ENCODE assay signal across 7 mouse cellular contexts in genomic region chr11:22002062-22002782, GRCm38 (mm10). TPM values are rescaled to one million over a fixed set of nuclear protein-coding genes. Genes with fewer than 3 reads are reported as not detected.
DNase-seq lines count a peak whose midpoint lies in the region; ATAC-seq and TF ChIP-seq lines count a peak whose summit lies in the region.

No protein-coding gene starts in this region.

- H3K27ac ChIP-seq in embryonic facial prominence, embryonic 12.5 days: peak overlapping the region; percentile 81
- no peak overlapping the region for H3K27ac ChIP-seq in liver, embryonic 16.5 days (ENCODE audit: low read length)
- H3K27ac ChIP-seq in stomach, postnatal 0 days (replicated peaks): no peak overlapping the region

- TF ChIP-seq CTCF in stomach, postnatal 0 days (IDR thresholded peaks at IDR 0.05; ENCODE audit: low read depth): no peak

- no peaks in the 10 kb centered on the region for H3K36me3 ChIP-seq in embryonic facial prominence, embryonic 12.5 days
- no peaks in the 10 kb centered on the region for H3K36me3 ChIP-seq in liver, embryonic 16.5 days (ENCODE audit: control insufficient read depth, insufficient read depth)
- H3K36me3 ChIP-seq in stomach, postnatal 0 days (ENCODE audit: control insufficient read depth, insufficient read depth, low read length): no peaks in the 10 kb centered on the region

- H3K9me3 ChIP-seq in embryonic facial prominence, embryonic 12.5 days: no peaks in the 10 kb centered on the region
- H3K9me3 ChIP-seq in liver, embryonic 16.5 days (replicated peaks; ENCODE audit: control insufficient read depth, low read length): no peaks in the 10 kb centered on the region
- no peaks in the 10 kb centered on the region for H3K9me3 ChIP-seq in stomach, postnatal 0 days (ENCODE audit: control insufficient read depth, low read length)

- peaks cover 83% of the 10 kb centered on the region for H3K27me3 ChIP-seq in embryonic facial prominence, embryonic 12.5 days
- peaks cover 99% of the 10 kb centered on the region for H3K27me3 ChIP-seq in liver, embryonic 16.5 days (ENCODE audit: control insufficient read depth, insufficient read depth, low read depth, low read length)
- peaks cover 22% of the 10 kb centered on the region; the same call in 1 of the 2 replicates for H3K27me3 ChIP-seq in stomach, postnatal 0 days (ENCODE audit: control insufficient read depth, insufficient read depth, low read length)

- H3K4me3 ChIP-seq in embryonic facial prominence, embryonic 12.5 days: peak overlapping the region; percentile 53
- H3K4me3 ChIP-seq in liver, embryonic 16.5 days (ENCODE audit: low read depth, low read length): peak overlapping the region; percentile 53
- peak overlapping the region; percentile 49 for H3K4me3 ChIP-seq in stomach, postnatal 0 days (ENCODE audit: low read depth, low read length)

- peak; percentile 57 for DNase-seq in ovary, postnatal 36 days (ENCODE audit: low spot score)
- no peak for DNase-seq in ovary, adult 18-20 months (ENCODE audit: low spot score)
- peak; percentile 34 to 55 for DNase-seq in heart, postnatal 36 days
- DNase-seq in stomach, postnatal 0 days (ENCODE audit: low spot score): no peak
- DNase-seq in spleen, postnatal 10 days (ENCODE audit: low spot score in 2 of 2): no peak

- H3K9ac ChIP-seq in embryonic facial prominence, embryonic 12.5 days: peak overlapping the region; percentile 57
- no peak overlapping the region for H3K9ac ChIP-seq in liver, embryonic 16.5 days (ENCODE audit: low read depth, low read length)
- 0 out of 2 replicates have a peak overlapping the region, but pooled peaks have one; percentile 28 for H3K9ac ChIP-seq in stomach, postnatal 0 days (ENCODE audit: low read length)

- TF ChIP-seq EP300 in stomach, postnatal 0 days (optimal IDR thresholded peaks at IDR 0.05): no peak

- peak overlapping the region; percentile 90 for H3K4me2 ChIP-seq in embryonic facial prominence, embryonic 12.5 days (replicated peaks)
- H3K4me2 ChIP-seq in liver, embryonic 16.5 days (ENCODE audit: low read depth, low read length): peak overlapping the region; percentile 77
- H3K4me2 ChIP-seq in stomach, postnatal 0 days (replicated peaks; ENCODE audit: low read depth): peak overlapping the region; percentile 82

- intact Hi-C loops in heart, postnatal 36 days (cut with DNase I): no loop called here

- H3K4me1 ChIP-seq in embryonic facial prominence, embryonic 12.5 days: peaks cover 22% of the 10 kb centered on the region
- H3K4me1 ChIP-seq in liver, embryonic 16.5 days (ENCODE audit: control insufficient read depth, low read depth, low read length): no peaks in the 10 kb centered on the region
- H3K4me1 ChIP-seq in stomach, postnatal 0 days (replicated peaks; ENCODE audit: control insufficient read depth, insufficient read depth): 0 out of 2 replicates have a peak, but pooled peaks cover 5% of the 10 kb centered on the region

- ATAC-seq in embryonic facial prominence, embryonic 12.5 days (ENCODE audit: insufficient number of reproducible peaks, insufficient read depth, low FRiP score, low TSS enrichment): no peak
- ATAC-seq in liver, embryonic 16.5 days (ENCODE audit: low read depth): 0 out of 2 replicates have a peak, but pooled peaks have one; percentile 9
- no peak for ATAC-seq in stomach, postnatal 0 days (ENCODE audit: low FRiP score, low TSS enrichment)

- WGBS in embryonic facial prominence, embryonic 12.5 days: under 1% methylated on average over 34 of the region's 34 CpGs
- WGBS in liver, embryonic 16.5 days (ENCODE audit: insufficient replicate concordance): under 1% methylated on average over 34 of the region's 34 CpGs
- 1% methylated on average over 33 of the region's 34 CpGs for WGBS in stomach, postnatal 0 days

RNA-seq across cellular contexts. Expression of gene Otx1, which starts 0.5 kb away (rescaled TPM):
- 4.5 and 6.3 TPM in 2 replicates for polyA plus RNA-seq in embryonic facial prominence, embryonic 12.5 days (2016; fragmentation: Nextera tagmentation; extraction: Ambion mirVana)
- not detected for total RNA-seq in heart, postnatal 36 days (2021)
- polyA plus RNA-seq in liver, embryonic 16.5 days (2015; fragmentation: Nextera tagmentation; extraction: Ambion mirVana): not detected in 2 replicates
- 0.02 TPM in 1 of 2 replicates, not detected in the other for polyA plus RNA-seq in stomach, postnatal 0 days (2015; fragmentation: Nextera tagmentation; extraction: Ambion mirVana)

Comparison
In these comparisons a context has a peak if more than half of its experiments do, and no peak if none do; other contexts are left out.
1. DNase-seq: peak in ovary, postnatal 36 days (single experiment) and heart, postnatal 36 days (2 of 2); none in ovary, adult 18-20 months (single experiment), stomach, postnatal 0 days (single experiment) and spleen, postnatal 10 days (0 of 2).
2. Peak in every context shown above with its lines, with median percentiles within 50 percentile points of each other: H3K4me2 ChIP-seq and H3K4me3 ChIP-seq.